Mouse (Mus musculus): ENCODE measurements at regions not wholly inside any gene's neighbourhood (a gene's known extent, or its start where the extent isn't known, plus 50 kb on each side); places are given as distances from the start of the nearest gene placed in this dataset.

DNA sequence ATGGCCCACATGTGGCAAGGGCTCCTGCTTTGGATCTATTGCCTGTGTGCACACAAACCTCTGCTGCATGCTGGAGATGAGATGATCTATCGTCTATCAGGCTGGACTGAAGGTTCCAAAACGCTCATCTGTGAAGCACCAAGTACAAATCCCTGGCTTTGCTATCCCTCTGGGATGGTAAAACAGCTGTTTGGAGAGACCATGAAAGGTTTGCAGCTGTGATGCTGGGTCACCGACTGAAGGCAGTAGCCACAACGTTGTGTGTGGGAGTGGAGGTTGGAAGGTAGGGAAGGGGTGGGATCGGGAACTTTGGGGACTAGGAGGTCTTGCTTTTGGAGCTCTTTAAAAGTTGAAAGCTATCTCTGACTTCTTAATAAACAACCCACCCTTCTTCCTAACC lies 178.2 kb upstream of the Klf4 start:
- Histone ChIP-seq H3K9ac (ENCODE audit: low read length) (no peak overlapping the region), H3K4me3 (ENCODE audit: low read depth, low read length) (no peak overlapping the region), H3K27me3 (ENCODE audit: control insufficient read depth, insufficient read depth, low read length) (no peaks in the 10 kb centered on the region), H3K4me2 (ENCODE audit: low read depth, severe bottlenecking) (no peak overlapping the region), H3K4me1 (ENCODE audit: control insufficient read depth, insufficient read depth, low read length) (no peaks in the 10 kb centered on the region), H3K9me3 (ENCODE audit: control insufficient read depth, low read length) (no peaks in the 10 kb centered on the region), H3K36me3 (ENCODE audit: control insufficient read depth, insufficient read depth, low read length) (no peaks in the 10 kb centered on the region), H3K27ac (replicated peaks; ENCODE audit: low read depth, low read length) (no peak overlapping the region)
- ATAC-seq (ENCODE audit: insufficient number of reproducible peaks, low FRiP score, low TSS enrichment, low read depth): no peak
- no peak for DNase-seq (ENCODE audit: low spot score)
- 88% methylated on average over 5 of the region's 5 CpGs for WGBS

DNA sequence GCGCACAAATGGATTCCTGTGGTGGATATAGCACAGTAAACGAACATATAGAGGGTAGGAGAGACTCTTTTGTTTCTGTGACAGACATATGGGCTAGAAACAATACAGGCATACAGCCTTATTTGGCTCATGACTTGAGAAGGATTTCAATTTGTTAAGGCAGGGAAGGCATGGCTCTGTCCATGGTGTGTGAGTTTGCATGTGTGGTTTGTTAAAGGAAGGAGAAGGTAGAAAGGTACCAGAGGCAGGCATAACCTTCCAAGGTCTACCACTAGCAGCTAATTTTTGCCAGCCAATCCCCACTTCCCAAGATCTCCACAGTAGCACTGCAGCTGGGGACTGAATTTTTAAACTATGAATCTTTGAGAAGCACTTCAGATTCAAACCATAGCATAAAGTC lies 176.5 kb upstream of the Klf4 start:
- Histone ChIP-seq H3K4me3 (ENCODE audit: low read depth, low read length) (no peak overlapping the region), H3K27me3 (ENCODE audit: control insufficient read depth, insufficient read depth, low read length) (no peaks in the 10 kb centered on the region), H3K4me2 (ENCODE audit: low read depth, severe bottlenecking) (no peak overlapping the region), H3K9ac (ENCODE audit: low read length) (no peak overlapping the region), H3K36me3 (ENCODE audit: control insufficient read depth, insufficient read depth, low read length) (no peaks in the 10 kb centered on the region), H3K4me1 (ENCODE audit: control insufficient read depth, insufficient read depth, low read length) (no peaks in the 10 kb centered on the region), H3K27ac (replicated peaks; ENCODE audit: low read depth, low read length) (no peak overlapping the region), H3K9me3 (ENCODE audit: control insufficient read depth, low read length) (no peaks in the 10 kb centered on the region)
- DNase-seq (ENCODE audit: low spot score): no peak
- WGBS: 86% methylated on average over 2 of the region's 2 CpGs
- no peak for ATAC-seq (ENCODE audit: insufficient number of reproducible peaks, low FRiP score, low TSS enrichment, low read depth)

DNA sequence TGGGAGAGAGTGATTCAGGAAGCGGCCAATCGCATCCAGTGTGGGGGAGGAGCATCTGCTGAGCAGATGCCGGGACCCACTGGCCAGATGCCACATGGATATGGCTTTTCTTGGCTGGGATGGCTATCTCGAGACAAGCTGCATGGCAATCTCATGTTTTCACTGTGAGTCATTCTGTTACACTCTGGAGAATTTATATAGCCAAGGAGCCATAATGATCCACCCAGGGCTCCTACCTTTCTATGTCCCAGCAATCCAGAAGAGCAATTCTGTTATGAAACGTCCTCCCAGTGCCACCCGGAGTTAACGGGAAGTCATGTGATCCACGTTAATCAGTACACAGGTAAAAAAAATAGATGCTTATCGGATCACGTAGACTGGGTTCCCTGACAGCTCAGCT lies 175.7 kb upstream of the Klf4 start:
- Histone ChIP-seq H3K9ac (ENCODE audit: low read length) (no peak overlapping the region), H3K27me3 (ENCODE audit: control insufficient read depth, insufficient read depth, low read length) (no peaks in the 10 kb centered on the region), H3K4me2 (ENCODE audit: low read depth, severe bottlenecking) (no peak overlapping the region), H3K4me3 (ENCODE audit: low read depth, low read length) (no peak overlapping the region), H3K36me3 (ENCODE audit: control insufficient read depth, insufficient read depth, low read length) (no peaks in the 10 kb centered on the region), H3K4me1 (ENCODE audit: control insufficient read depth, insufficient read depth, low read length) (no peaks in the 10 kb centered on the region), H3K27ac (replicated peaks; ENCODE audit: low read depth, low read length) (no peak overlapping the region), H3K9me3 (ENCODE audit: control insufficient read depth, low read length) (no peaks in the 10 kb centered on the region)
- no peak for DNase-seq (ENCODE audit: low spot score)
- no peak for ATAC-seq (ENCODE audit: insufficient number of reproducible peaks, low FRiP score, low TSS enrichment, low read depth)
- WGBS: 87% methylated on average over 10 of the region's 10 CpGs

DNA sequence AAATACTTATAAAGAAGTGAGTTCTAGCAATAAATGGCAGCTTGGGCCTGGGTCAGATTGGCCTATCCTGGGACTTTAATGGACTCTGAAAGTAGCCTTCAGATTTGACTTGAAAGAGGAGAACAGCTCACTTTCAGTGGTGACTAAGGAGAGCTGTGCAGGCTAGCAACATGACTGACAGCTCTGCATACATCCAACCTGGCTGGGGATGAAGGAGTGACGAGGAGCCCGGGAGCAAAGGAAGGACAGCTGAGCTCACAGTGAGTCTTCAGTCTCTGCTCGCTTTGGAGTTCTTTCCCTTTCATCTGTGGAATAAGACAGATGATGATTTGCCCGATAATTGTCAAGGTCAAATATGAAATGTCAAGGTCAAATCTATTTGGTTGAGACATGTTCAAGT lies 172.7 kb upstream of the Klf4 start:
- DNase-seq (ENCODE audit: low spot score): no peak
- WGBS: 84% methylated on average over 4 of the region's 4 CpGs
- H3K9ac ChIP-seq (ENCODE audit: low read length): no peak overlapping the region
- no peaks in the 10 kb centered on the region for H3K27me3 ChIP-seq (ENCODE audit: control insufficient read depth, insufficient read depth, low read length)
- H3K4me2 ChIP-seq (ENCODE audit: low read depth, severe bottlenecking): no peak overlapping the region
- no peak for ATAC-seq (ENCODE audit: insufficient number of reproducible peaks, low FRiP score, low TSS enrichment, low read depth)
- H3K27ac ChIP-seq (replicated peaks; ENCODE audit: low read depth, low read length): no peak overlapping the region
- no peaks in the 10 kb centered on the region for H3K4me1 ChIP-seq (ENCODE audit: control insufficient read depth, insufficient read depth, low read length)
- H3K9me3 ChIP-seq (ENCODE audit: control insufficient read depth, low read length): no peaks in the 10 kb centered on the region
- no peak overlapping the region for H3K4me3 ChIP-seq (ENCODE audit: low read depth, low read length)
- H3K36me3 ChIP-seq (ENCODE audit: control insufficient read depth, insufficient read depth, low read length): no peaks in the 10 kb centered on the region

DNA sequence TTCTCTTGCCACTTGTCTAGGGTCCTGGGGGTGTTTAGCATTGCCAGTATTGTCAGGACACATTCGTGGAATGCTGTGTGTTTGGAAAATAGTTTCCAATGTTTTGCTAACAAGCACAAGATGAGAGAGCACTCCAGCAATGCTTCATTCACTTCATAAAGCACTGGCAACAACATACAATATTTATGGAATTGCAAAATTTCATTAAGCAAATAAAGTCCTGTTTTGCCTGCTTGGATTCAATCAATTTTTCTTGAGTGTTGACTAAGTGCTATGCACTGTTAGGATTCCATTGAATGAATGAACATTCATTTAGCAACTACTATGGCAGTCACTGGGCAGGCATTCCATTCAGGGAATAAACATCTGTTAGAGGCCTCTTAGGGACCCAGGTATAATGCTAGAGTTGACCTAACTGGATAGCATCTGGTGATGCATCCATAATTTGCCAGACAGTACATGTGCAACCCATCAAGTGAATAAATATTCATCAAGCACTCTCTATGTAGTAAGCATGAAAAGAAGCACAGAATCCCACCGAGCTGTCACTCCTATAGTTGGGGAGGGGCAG lies 171.2 kb upstream of the Klf4 start:
- Histone ChIP-seq H3K36me3 (ENCODE audit: control insufficient read depth, insufficient read depth, low read length) (no peaks in the 10 kb centered on the region), H3K9me3 (ENCODE audit: control insufficient read depth, low read length) (no peaks in the 10 kb centered on the region), H3K4me3 (ENCODE audit: low read depth, low read length) (no peak overlapping the region), H3K9ac (ENCODE audit: low read length) (no peak overlapping the region), H3K27me3 (ENCODE audit: control insufficient read depth, insufficient read depth, low read length) (no peaks in the 10 kb centered on the region), H3K4me2 (ENCODE audit: low read depth, severe bottlenecking) (no peak overlapping the region), H3K27ac (replicated peaks; ENCODE audit: low read depth, low read length) (no peak overlapping the region), H3K4me1 (ENCODE audit: control insufficient read depth, insufficient read depth, low read length) (no peaks in the 10 kb centered on the region)
- DNase-seq (ENCODE audit: low spot score) (no peak), ATAC-seq (ENCODE audit: insufficient number of reproducible peaks, low FRiP score, low TSS enrichment, low read depth) (no peak)
- WGBS: 81% methylated on average over 2 of the region's 2 CpGs

DNA sequence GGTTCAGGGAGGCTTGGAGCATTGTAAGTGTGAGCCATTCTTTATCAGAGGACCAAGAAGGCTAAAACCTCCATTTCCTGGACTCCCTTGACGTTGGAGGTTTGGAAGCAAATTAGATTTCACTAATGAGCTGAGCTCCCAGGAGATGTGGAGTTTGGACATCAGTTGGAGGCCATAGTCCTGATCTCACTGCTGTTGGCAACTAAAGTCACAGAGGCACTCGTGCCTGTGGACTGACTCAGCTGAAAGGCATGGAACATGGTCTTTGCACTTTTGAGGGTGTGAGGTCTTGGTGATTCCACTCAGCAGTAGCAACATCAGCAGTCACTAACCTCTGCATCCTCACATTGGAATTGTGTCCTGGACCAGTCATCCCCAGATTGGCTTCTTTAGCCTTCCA lies 169.1 kb upstream of the Klf4 start:
- no peak overlapping the region for H3K4me3 ChIP-seq (ENCODE audit: low read depth, low read length)
- H3K27ac ChIP-seq (replicated peaks; ENCODE audit: low read depth, low read length): no peak overlapping the region
- no peaks in the 10 kb centered on the region for H3K36me3 ChIP-seq (ENCODE audit: control insufficient read depth, insufficient read depth, low read length)
- H3K9ac ChIP-seq (ENCODE audit: low read length): no peak overlapping the region
- WGBS: 65% methylated on average over 2 of the region's 2 CpGs
- H3K9me3 ChIP-seq (ENCODE audit: control insufficient read depth, low read length): no peaks in the 10 kb centered on the region
- H3K27me3 ChIP-seq (ENCODE audit: control insufficient read depth, insufficient read depth, low read length): no peaks in the 10 kb centered on the region
- H3K4me2 ChIP-seq (ENCODE audit: low read depth, severe bottlenecking): no peak overlapping the region
- no peaks in the 10 kb centered on the region for H3K4me1 ChIP-seq (ENCODE audit: control insufficient read depth, insufficient read depth, low read length)
- DNase-seq (ENCODE audit: low spot score) (no peak), ATAC-seq (ENCODE audit: insufficient number of reproducible peaks, low FRiP score, low TSS enrichment, low read depth) (no peak)

DNA sequence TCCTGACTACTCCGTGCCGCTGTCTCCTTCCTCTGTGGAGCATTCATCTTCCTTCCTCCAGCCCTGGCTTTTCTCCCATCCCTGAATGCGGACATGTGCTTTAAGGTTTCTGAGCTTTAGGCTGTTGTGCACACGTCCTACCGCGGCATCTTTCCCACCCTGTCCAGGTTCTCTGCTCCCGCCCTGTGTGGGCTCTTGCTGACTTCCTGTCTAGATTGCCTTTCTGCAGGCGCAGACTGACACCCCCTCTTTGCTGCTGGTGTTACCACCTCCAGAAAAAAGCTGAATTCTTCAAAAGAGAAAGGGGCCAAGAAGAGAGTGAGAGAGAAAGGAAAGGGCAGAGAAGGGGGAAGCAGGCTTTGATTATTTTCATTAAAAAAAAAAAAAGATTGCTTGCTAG lies 167.7 kb upstream of the Klf4 start:
- H3K4me3 ChIP-seq (ENCODE audit: low read depth, low read length): no peak overlapping the region
- H3K4me2 ChIP-seq (ENCODE audit: low read depth, severe bottlenecking): no peak overlapping the region
- H3K27me3 ChIP-seq (ENCODE audit: control insufficient read depth, insufficient read depth, low read length): no peaks in the 10 kb centered on the region
- no peaks in the 10 kb centered on the region for H3K4me1 ChIP-seq (ENCODE audit: control insufficient read depth, insufficient read depth, low read length)
- H3K9me3 ChIP-seq (ENCODE audit: control insufficient read depth, low read length): no peaks in the 10 kb centered on the region
- H3K9ac ChIP-seq (ENCODE audit: low read length): no peak overlapping the region
- WGBS: 77% methylated on average over 8 of the region's 8 CpGs
- H3K27ac ChIP-seq (replicated peaks; ENCODE audit: low read depth, low read length): no peak overlapping the region
- ATAC-seq (ENCODE audit: insufficient number of reproducible peaks, low FRiP score, low TSS enrichment, low read depth) (no peak), DNase-seq (ENCODE audit: low spot score) (no peak)
- no peaks in the 10 kb centered on the region for H3K36me3 ChIP-seq (ENCODE audit: control insufficient read depth, insufficient read depth, low read length)

DNA sequence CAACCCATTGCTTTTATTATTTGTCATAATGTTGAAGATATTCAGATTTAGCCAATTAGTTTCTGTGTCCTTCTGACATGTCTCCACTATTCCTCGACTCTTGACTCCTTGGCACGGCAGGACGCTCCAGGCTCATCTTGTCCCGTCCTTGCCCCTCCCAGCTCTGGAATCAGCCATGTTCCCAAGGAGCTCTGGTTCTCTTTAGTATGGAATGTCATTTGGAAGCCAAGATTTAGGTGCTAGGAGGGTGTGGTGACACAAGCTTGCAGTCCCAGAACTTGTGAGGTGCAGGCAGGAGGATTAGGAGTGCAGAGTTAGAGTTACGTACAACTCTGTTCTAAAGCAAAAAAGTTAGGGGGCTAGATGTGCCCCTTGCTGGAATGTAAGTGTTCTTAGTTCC lies 166.9 kb upstream of the Klf4 start:
- H3K4me3 ChIP-seq (ENCODE audit: low read depth, low read length): no peak overlapping the region
- no peak for DNase-seq (ENCODE audit: low spot score)
- ATAC-seq (ENCODE audit: insufficient number of reproducible peaks, low FRiP score, low TSS enrichment, low read depth): no peak

DNA sequence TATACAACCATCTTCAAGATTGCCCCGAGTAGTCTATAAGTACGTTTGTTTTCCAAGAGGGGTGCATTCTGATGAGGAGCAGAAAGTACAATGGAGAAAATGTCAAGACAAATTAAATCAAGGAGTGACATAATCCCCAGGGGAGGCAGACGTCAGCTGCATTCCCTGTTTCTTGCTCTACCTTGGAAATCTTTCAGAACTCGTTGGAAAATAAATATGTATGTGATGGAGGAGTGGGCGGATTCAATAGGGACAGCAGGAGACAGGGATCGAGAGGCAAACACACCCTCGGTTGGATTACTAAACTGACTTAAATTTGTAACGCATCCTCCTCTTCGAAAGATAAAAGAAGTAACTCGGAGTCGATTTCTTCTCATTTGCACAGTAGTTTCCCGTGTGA lies 164.8 kb upstream of the Klf4 start:
- Histone ChIP-seq H3K9me3 (ENCODE audit: control insufficient read depth, low read length) (no peaks in the 10 kb centered on the region), H3K4me3 (ENCODE audit: low read depth, low read length) (no peak overlapping the region), H3K4me1 (ENCODE audit: control insufficient read depth, insufficient read depth, low read length) (no peaks in the 10 kb centered on the region), H3K36me3 (ENCODE audit: control insufficient read depth, insufficient read depth, low read length) (no peaks in the 10 kb centered on the region), H3K27ac (replicated peaks; ENCODE audit: low read depth, low read length) (no peak overlapping the region), H3K9ac (ENCODE audit: low read length) (no peak overlapping the region), H3K4me2 (ENCODE audit: low read depth, severe bottlenecking) (no peak overlapping the region), H3K27me3 (ENCODE audit: control insufficient read depth, insufficient read depth, low read length) (no peaks in the 10 kb centered on the region)
- 82% methylated on average over 12 of the region's 12 CpGs for WGBS
- DNase-seq (ENCODE audit: low spot score) (no peak), ATAC-seq (ENCODE audit: insufficient number of reproducible peaks, low FRiP score, low TSS enrichment, low read depth) (no peak)

More for the DNA sequence above, 166.9 kb upstream of the Klf4 start:
- H3K4me2 ChIP-seq (ENCODE audit: low read depth, severe bottlenecking): no peak overlapping the region
- no peaks in the 10 kb centered on the region for H3K4me1 ChIP-seq (ENCODE audit: control insufficient read depth, insufficient read depth, low read length)
- no peak overlapping the region for H3K27ac ChIP-seq (replicated peaks; ENCODE audit: low read depth, low read length)
- H3K36me3 ChIP-seq (ENCODE audit: control insufficient read depth, insufficient read depth, low read length): no peaks in the 10 kb centered on the region
- WGBS: 85% methylated on average over 5 of the region's 5 CpGs
- H3K27me3 ChIP-seq (ENCODE audit: control insufficient read depth, insufficient read depth, low read length): no peaks in the 10 kb centered on the region
- H3K9me3 ChIP-seq (ENCODE audit: control insufficient read depth, low read length): no peaks in the 10 kb centered on the region
- no peak overlapping the region for H3K9ac ChIP-seq (ENCODE audit: low read length)

All from limb, embryonic 11.5 days (tissue).